Mouse (Mus musculus) bone marrow macrophage, adult 2 months (primary cell): ENCODE measurements around the gene Acot12.

Source experiments
- CTCF ChIP-seq: IDR thresholded peaks from 2 replicates; pipeline ENCODE4 v1.5.1; 2012; ENCODE audit warnings: low read depth, mild to moderate bottlenecking, low read length, moderate library complexity
- POLR2A ChIP-seq: IDR thresholded peaks from 2 replicates; pipeline ENCODE4 v1.6.1; 2012; ENCODE audit warnings: mild to moderate bottlenecking, low read depth, low read length, borderline replicate concordance

GRCm38 (mm10) chr13:91795593-91795992 is 54.3 kb downstream of the Acot12 start:
- TF ChIP-seq CTCF (no peak), POLR2A (no peak)
